Mouse (Mus musculus) lung, postnatal 0 days (tissue): ENCODE measurements around the gene Zfp704.

Experiments
- CTCF ChIP-seq: IDR thresholded peaks from 2 replicates; pipeline ENCODE4 v1.5.1; 2016; ENCODE audit warnings: antibody characterized with exemption, mild to moderate bottlenecking
- EP300 ChIP-seq: IDR thresholded peaks from 2 replicates; pipeline ENCODE4 v1.6.1; 2016; ENCODE audit warnings: antibody characterized with exemption, mild to moderate bottlenecking, control low read depth

GRCm38 (mm10) chr3:9570782-9571181, 39.1 kb downstream of the Zfp704 start:
- no peak for TF ChIP-seq CTCF
- no peak for TF ChIP-seq EP300
